Mouse (Mus musculus) neural tube, embryonic 12.5 days (tissue): ENCODE results near the gene Pparg. TPM values are rescaled to one million over a fixed set of nuclear protein-coding genes. Genes with fewer than 3 reads are reported as not detected.

Experiments
- ATAC-seq: fragments of 200-750 bp; cut with Nextera tagmentation; 2 replicates; pipeline ENCODE4 v1.8.0; 2017; ENCODE audit warnings: low read depth, mild to moderate bottlenecking, moderate TSS enrichment, moderate library complexity; ENCODE audit not compliant: low FRiP score
- H3K27ac ChIP-seq: fragments of 300-500 bp; sonication (generic); 2 replicates; pipeline ENCODE4 v1.5.1; 2016
- H3K27me3 ChIP-seq: fragments of 300-500 bp; sonication (generic); replicated peaks from 2 replicates; pipeline ENCODE4 v1.6.1; 2016; ENCODE audit warnings: mild to moderate bottlenecking
- H3K36me3 ChIP-seq: fragments of 300-500 bp; sonication (generic); 2 replicates; pipeline ENCODE4 v1.6.1; 2016; ENCODE audit warnings: mild to moderate bottlenecking
- H3K4me1 ChIP-seq: fragments of 300-500 bp; sonication (generic); 2 replicates; pipeline ENCODE4 v1.6.1; 2016
- H3K4me2 ChIP-seq: fragments of 300-500 bp; sonication (generic); replicated peaks from 2 replicates; pipeline ENCODE4 v1.6.1; 2016; ENCODE audit warnings: mild to moderate bottlenecking
- H3K4me3 ChIP-seq: fragments of 300-500 bp; sonication (generic); 2 replicates; pipeline ENCODE4 v1.5.1; 2016
- H3K9ac ChIP-seq: fragments of 300-500 bp; sonication (generic); 2 replicates; pipeline ENCODE4 v1.6.1; 2016; ENCODE audit warnings: mild to moderate bottlenecking
- H3K9me3 ChIP-seq: fragments of 300-500 bp; sonication (generic); 2 replicates; pipeline ENCODE4 v1.6.1; 2016; ENCODE audit warnings: mild to moderate bottlenecking
- WGBS: fragments of 180-500 bp; shearing (Covaris S2); methylation state at CpG from one replicate; pipeline ENCODE4 v1.1.7; 2016; 5-methylcytosine and 5-hydroxymethylcytosine counted together
- polyA plus RNA-seq: library from polyadenylated mRNA; unstranded; fragments of >200 nt; fragmentation: Nextera tagmentation; extraction: Ambion mirVana; gene quantifications from 2 replicates; pipeline ENCODE4 v1.2.1, GENCODE M21; 2016

Gene Pparg
- polyA plus RNA-seq, 1 experiment from 2014 or later: 0.80 TPM

DNA sequence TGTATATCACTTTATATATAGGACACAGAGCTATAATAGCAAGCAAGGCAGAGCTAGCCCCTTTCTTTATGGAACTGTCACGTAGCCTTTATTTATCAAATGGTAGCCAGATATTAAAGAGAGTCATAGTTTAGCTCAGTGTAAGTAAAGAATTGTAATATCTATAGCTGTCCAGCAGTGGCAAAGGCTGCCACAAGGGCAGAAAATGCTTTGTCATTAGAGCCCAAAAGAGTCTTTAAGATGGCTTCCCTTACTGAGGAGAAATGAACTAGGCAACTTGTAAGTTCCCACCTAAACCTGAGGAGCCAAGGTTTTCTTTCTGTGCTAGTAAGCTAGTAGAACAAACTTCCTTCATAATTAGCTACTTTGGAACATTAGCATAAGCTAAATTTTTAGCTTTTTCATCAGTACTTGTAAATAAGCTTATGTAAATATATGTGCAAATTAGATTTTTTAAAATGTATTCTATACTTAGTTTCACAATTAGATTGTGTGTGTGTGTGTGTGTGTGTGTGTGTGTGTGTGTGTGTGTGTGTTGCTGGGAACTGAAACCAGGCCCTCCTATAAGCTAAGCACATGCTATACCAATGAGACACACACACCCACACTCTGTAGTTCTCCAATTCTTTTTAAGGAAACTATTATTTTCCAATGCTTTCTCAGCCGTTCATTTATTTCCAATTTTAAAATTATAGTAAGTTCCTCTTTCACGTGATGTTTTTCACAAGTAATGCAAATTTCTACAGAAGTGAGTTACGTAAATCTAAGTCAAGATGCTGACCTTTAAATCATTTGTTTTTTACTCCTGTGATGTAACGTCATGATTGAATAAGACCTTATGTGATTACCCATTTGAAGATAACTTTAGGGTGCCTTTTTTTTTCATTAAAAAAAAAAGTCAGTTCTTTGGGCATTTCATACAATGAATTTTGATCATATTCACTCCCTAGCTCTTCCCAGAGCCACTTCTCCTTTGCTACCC, 14.4 kb downstream of the Pparg start:
- ATAC-seq: no peak
- no peak overlapping the region for H3K4me2 ChIP-seq
- 85% methylated on average over 5 of the region's 5 CpGs for WGBS
- no peaks in the 10 kb centered on the region for H3K36me3 ChIP-seq
- H3K27me3 ChIP-seq: no peaks in the 10 kb centered on the region
- H3K9me3 ChIP-seq: no peaks in the 10 kb centered on the region
- H3K4me3 ChIP-seq: no peak overlapping the region
- H3K9ac ChIP-seq: no peak overlapping the region
- no peak overlapping the region for H3K27ac ChIP-seq
- no peaks in the 10 kb centered on the region for H3K4me1 ChIP-seq

DNA sequence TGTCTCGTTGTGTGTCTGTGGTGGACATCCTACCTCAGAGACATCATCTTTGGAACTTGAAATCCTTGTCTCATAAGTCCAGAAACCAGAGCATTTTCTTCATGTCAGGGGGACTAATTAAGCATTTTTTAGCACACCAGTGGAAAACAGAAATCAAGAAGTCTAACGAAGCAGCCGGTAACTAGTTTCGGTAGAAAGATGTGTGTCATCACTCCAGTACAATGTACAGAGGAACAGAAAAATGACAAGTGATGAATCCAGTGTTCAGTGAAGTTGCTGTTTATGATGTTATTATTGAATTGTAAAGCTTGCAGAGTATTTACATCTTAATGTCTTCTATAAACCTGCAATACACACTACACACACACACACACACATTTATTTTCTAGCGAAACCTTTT, 19.8 kb downstream of the Pparg start:
- no peak overlapping the region for H3K9ac ChIP-seq
- no peaks in the 10 kb centered on the region for H3K36me3 ChIP-seq
- ATAC-seq: no peak
- WGBS: 94% methylated on average over 5 of the region's 5 CpGs
- no peak overlapping the region for H3K4me2 ChIP-seq
- no peaks in the 10 kb centered on the region for H3K9me3 ChIP-seq
- H3K27ac ChIP-seq: no peak overlapping the region
- no peaks in the 10 kb centered on the region for H3K27me3 ChIP-seq
- H3K4me1 ChIP-seq: no peaks in the 10 kb centered on the region
- H3K4me3 ChIP-seq: no peak overlapping the region

DNA sequence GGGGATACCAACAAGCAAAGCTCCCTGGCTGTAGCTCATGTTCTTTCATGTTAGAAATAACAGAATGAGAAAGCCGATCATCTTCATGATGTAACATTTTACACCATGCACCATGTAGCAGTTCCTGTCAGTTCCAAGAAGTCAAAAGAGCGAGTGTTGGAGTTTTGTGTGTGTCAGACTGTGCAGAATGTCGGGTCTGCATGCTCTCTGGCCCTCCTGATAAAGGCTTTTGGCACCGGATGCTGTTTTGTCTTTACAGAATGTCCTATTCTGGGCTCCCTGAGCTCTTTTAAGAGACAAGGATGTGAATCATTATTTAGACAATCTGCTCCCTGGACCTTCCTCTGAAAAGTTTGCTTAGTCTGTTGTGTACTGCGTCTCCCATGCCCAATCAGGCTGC, 22.0 kb downstream of the Pparg start:
- Histone ChIP-seq H3K4me1 (no peaks in the 10 kb centered on the region), H3K4me2 (no peak overlapping the region), H3K4me3 (no peak overlapping the region), H3K9ac (no peak overlapping the region), H3K36me3 (no peaks in the 10 kb centered on the region), H3K27me3 (no peaks in the 10 kb centered on the region), H3K27ac (no peak overlapping the region), H3K9me3 (no peaks in the 10 kb centered on the region)
- ATAC-seq: no peak
- 86% methylated on average over 5 of the region's 5 CpGs for WGBS

DNA sequence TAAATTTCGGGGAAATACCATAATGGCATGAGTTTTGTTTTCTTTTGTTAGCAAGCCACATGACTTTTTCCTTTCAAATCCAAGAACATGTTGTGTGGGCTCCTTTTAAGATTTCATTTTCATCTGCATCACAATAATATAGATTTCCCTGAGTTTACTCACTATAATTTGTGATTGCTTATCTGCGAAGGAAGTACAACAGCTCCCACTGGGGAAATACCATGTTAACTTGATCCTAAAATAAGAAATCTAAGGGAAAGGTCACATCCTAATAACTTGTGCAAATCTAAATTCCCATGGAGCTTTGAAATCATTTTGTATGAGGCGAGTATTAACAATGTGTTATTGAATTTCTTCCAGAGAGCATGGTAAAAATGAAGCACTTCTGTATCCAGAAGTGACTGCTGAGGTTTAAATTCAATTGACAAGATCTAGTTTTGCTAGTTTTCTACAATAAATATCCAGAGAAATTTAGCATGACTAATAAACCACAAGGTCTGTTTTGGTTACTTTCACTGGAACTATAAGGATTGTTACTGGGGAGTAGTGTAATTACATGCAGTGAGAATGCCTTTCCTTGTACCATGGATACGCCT, 29.3 kb downstream of the Pparg start:
- 76% methylated on average over 4 of the region's 4 CpGs for WGBS
- no peak overlapping the region for H3K9ac ChIP-seq

DNA sequence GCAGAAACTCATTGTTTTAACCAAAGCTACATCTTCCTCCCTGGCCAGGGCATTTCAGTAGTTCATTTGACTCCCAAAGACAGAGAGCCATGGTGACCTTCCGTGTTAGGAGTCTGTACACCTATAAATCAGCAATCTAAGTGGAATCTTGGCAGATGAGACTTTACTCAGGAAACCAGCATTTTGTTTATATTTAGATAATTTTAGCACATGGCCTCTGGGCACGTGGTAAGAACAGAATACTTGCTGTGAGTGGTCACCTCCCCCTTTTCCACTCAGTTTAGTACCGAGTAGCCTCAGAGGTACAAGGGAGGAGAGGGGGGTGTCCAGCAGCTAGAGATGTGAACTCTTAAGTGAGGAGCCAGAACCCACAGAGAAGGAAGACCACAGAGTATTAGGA, 36.2 kb downstream of the Pparg start:
- Histone ChIP-seq H3K4me3 (no peak overlapping the region), H3K9ac (no peak overlapping the region), H3K36me3 (no peaks in the 10 kb centered on the region), H3K4me1 (no peaks in the 10 kb centered on the region), H3K27me3 (no peaks in the 10 kb centered on the region), H3K27ac (no peak overlapping the region), H3K4me2 (no peak overlapping the region), H3K9me3 (no peaks in the 10 kb centered on the region)
- no peak for ATAC-seq
- 66% methylated on average over 3 of the region's 3 CpGs for WGBS

More for the DNA sequence above, 29.3 kb downstream of the Pparg start:
- no peak overlapping the region for H3K4me3 ChIP-seq
- no peaks in the 10 kb centered on the region for H3K9me3 ChIP-seq
- H3K4me1 ChIP-seq: no peaks in the 10 kb centered on the region
- no peak overlapping the region for H3K4me2 ChIP-seq
- ATAC-seq: no peak
- H3K27me3 ChIP-seq: no peaks in the 10 kb centered on the region
- no peaks in the 10 kb centered on the region for H3K36me3 ChIP-seq
- no peak overlapping the region for H3K27ac ChIP-seq

DNA sequence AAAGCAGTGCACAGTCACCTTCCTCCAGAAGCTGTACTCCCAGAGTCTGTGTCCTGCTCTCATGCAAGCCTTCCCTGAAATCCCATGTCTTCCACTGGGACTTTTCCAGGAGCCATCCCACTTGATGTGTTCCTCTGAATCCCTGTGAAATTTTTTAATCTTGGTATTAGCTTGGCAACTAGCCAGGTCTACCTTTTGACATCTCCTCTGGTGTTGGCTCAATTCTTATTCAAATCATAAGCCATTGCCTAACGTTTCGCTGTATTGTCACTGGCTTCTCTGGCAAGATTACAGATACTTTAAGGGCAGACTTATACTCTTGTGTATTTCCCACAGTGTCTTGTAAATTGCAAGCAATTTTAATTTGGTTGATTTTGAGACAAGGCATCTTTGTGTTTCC, 43.6 kb downstream of the Pparg start:
- no peak overlapping the region for H3K9ac ChIP-seq
- H3K4me3 ChIP-seq: no peak overlapping the region
- H3K9me3 ChIP-seq: no peaks in the 10 kb centered on the region
- no peak for ATAC-seq
- H3K27me3 ChIP-seq: no peaks in the 10 kb centered on the region
- 73% methylated on average over 2 of the region's 2 CpGs for WGBS
- H3K4me2 ChIP-seq: no peak overlapping the region
- H3K4me1 ChIP-seq: no peaks in the 10 kb centered on the region
- no peaks in the 10 kb centered on the region for H3K36me3 ChIP-seq
- no peak overlapping the region for H3K27ac ChIP-seq

DNA sequence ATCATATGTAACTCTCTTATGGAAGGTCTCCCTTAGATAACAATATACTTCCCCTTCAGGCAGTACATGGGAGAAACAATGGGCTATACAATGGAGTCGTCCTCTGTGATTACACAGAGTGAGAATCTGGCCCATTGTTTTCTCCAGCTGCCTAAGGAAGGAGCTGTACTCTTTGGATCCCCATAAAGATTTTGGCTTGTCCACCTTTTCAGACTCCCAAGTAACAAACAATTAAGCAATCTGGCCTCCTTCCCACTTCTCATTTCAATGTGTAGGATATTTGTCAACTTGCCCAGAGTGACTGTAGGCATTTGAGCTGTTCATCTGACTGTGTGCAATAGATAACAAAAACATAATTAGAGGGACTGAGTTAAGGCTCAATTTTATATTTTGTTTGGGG, 50.7 kb downstream of the Pparg start:
- H3K9ac ChIP-seq: no peak overlapping the region
- no peaks in the 10 kb centered on the region for H3K9me3 ChIP-seq
- H3K4me2 ChIP-seq: no peak overlapping the region
- no peak overlapping the region for H3K27ac ChIP-seq
- WGBS: 13% methylated on average over 1 of the region's 1 CpGs
- no peaks in the 10 kb centered on the region for H3K4me1 ChIP-seq
- no peaks in the 10 kb centered on the region for H3K27me3 ChIP-seq
- H3K4me3 ChIP-seq: no peak overlapping the region
- no peak for ATAC-seq
- H3K36me3 ChIP-seq: no peaks in the 10 kb centered on the region

DNA sequence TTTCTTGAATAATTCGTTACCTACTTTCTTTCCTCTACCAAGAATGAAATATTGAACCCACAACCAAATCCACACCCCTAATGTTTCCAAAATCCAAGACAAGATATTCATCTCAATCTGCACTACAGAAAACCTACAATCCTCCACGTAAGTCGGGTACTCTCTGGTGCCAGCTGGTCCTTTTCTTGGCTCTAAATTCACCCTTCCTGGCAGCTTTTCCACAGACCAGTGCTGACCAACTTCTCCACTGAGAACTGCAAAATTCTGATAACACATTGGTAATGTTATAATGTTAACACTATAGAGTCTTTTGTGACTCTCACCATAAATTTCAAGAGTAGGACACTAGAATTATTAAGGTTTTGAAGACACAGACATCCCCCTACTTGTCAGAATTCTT, 57.4 kb downstream of the Pparg start:
- no peak overlapping the region for H3K27ac ChIP-seq
- no peaks in the 10 kb centered on the region for H3K36me3 ChIP-seq
- WGBS: 93% methylated on average over 3 of the region's 3 CpGs
- no peak overlapping the region for H3K4me3 ChIP-seq
- no peaks in the 10 kb centered on the region for H3K4me1 ChIP-seq
- H3K27me3 ChIP-seq: no peaks in the 10 kb centered on the region
- no peak overlapping the region for H3K9ac ChIP-seq
- ATAC-seq: no peak
- H3K9me3 ChIP-seq: no peaks in the 10 kb centered on the region
- H3K4me2 ChIP-seq: no peak overlapping the region

DNA sequence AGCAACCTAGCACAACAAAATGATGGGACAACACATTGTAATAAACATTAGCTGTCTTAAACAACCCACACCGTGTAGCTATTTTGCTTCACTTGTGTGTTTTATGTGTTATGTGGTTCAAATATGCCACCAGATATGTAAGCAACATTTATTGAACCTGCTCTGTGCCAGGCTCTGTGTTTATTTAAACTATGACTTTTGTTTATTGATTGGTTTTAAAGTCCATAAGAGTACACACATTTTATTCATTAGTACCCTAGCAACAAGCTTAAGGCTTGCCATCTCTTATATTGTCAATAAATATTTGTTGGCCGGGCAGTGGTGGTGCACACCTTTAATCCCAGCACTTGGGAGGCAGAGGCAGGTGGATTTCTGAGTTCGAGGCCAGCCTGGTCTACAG, 58.2 kb downstream of the Pparg start:
- H3K4me3 ChIP-seq: no peak overlapping the region
- no peaks in the 10 kb centered on the region for H3K4me1 ChIP-seq
- H3K27me3 ChIP-seq: no peaks in the 10 kb centered on the region
- no peak overlapping the region for H3K27ac ChIP-seq
- WGBS: 89% methylated on average over 3 of the region's 3 CpGs
- H3K9me3 ChIP-seq: no peaks in the 10 kb centered on the region
- ATAC-seq: no peak
- no peak overlapping the region for H3K4me2 ChIP-seq
- no peaks in the 10 kb centered on the region for H3K36me3 ChIP-seq
- no peak overlapping the region for H3K9ac ChIP-seq

DNA sequence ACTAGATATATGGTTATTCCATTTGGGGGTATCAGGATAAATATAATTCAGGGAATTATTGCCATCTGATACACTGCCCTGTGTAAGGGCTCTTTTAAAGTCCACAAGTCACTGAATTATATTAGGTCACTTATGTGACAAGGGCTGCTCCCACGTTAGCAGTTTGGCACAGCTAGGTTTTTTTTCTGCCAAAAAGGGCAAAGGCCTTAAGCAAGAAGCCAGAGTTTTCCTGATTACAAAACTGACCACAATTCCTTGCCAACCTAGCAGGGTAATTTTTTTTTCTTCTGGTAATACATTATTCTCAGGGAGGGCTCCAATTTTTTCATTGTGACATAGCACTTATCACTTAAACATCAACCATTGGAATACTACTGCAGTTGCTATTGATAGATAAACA, 60.2 kb downstream of the Pparg start:
- H3K4me2 ChIP-seq: no peak overlapping the region
- H3K27ac ChIP-seq: no peak overlapping the region
- 59% methylated on average over 1 of the region's 1 CpGs for WGBS
- no peaks in the 10 kb centered on the region for H3K4me1 ChIP-seq
- H3K27me3 ChIP-seq: no peaks in the 10 kb centered on the region
- H3K9me3 ChIP-seq: no peaks in the 10 kb centered on the region
- H3K36me3 ChIP-seq: no peaks in the 10 kb centered on the region
- no peak overlapping the region for H3K4me3 ChIP-seq
- no peak for ATAC-seq
- H3K9ac ChIP-seq: no peak overlapping the region

DNA sequence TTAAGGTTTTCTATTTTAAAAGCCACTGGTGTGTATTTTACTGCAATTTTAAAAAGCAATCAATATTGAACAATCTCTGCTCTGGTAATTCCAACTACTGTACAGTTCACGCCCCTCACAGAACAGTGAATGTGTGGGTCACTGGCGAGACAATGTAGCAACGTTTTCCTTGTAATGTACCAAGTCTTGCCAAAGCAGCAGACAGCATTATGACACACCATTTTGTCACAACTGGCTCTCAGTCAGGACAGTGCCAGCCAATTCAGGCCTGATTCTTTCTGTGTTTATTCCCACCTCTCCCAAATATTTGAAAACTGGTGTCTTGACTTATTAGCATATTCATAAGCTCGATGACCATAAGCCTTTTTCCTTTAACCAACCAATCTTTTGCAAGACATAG, 60.9 kb downstream of the Pparg start:
- H3K4me1 ChIP-seq: no peaks in the 10 kb centered on the region
- H3K27ac ChIP-seq: no peak overlapping the region
- ATAC-seq: no peak
- no peaks in the 10 kb centered on the region for H3K9me3 ChIP-seq
- H3K27me3 ChIP-seq: no peaks in the 10 kb centered on the region
- WGBS: 84% methylated on average over 4 of the region's 4 CpGs
- no peak overlapping the region for H3K9ac ChIP-seq
- H3K4me3 ChIP-seq: no peak overlapping the region
- H3K36me3 ChIP-seq: no peaks in the 10 kb centered on the region
- no peak overlapping the region for H3K4me2 ChIP-seq

DNA sequence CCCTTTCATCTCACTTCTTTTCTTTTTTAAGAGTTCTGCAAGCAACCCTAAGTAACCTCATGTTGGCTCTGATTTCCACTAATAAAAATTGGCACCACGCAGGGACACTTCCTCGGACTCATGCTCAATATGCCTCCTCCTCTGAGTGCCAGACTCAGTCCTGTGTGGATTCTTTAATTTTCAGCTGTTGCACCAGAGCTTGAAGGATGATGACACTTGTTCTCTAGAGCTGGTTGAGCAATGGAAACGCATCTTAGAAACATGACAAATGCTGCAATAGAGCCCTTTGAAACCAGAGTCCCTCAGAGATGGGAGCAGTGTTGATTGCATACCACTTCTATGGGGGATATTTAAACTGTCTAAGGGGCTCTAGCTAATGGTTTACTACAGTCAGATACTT, 63.7 kb downstream of the Pparg start:
- no peaks in the 10 kb centered on the region for H3K27me3 ChIP-seq
- no peaks in the 10 kb centered on the region for H3K4me1 ChIP-seq
- H3K4me2 ChIP-seq: no peak overlapping the region
- H3K27ac ChIP-seq: no peak overlapping the region
- WGBS: 87% methylated on average over 3 of the region's 3 CpGs
- H3K9me3 ChIP-seq: no peaks in the 10 kb centered on the region
- no peak for ATAC-seq
- H3K4me3 ChIP-seq: no peak overlapping the region
- no peaks in the 10 kb centered on the region for H3K36me3 ChIP-seq
- no peak overlapping the region for H3K9ac ChIP-seq

DNA sequence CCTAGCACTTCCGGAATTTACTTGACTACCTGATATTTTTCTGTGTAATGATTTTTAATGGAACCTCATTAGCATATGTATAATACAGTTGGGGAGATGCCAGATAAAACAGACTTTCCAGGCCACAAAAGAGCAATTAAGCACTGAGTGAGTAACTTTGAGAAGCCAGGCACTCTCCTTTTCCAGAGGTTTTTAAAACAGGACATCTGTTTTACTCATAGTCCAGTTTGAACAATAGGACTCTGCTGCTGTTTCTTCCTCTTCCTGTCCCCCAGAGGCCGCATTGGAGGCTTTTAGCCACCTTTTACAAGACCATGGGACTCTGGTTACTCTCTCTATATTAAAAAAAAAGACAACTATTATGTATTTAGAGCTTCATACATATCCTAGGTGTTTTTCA, 72.0 kb downstream of the Pparg start:
- no peak for ATAC-seq
- Histone ChIP-seq H3K36me3 (no peaks in the 10 kb centered on the region), H3K9me3 (no peaks in the 10 kb centered on the region), H3K4me3 (no peak overlapping the region), H3K27me3 (no peaks in the 10 kb centered on the region), H3K4me2 (no peak overlapping the region), H3K4me1 (no peaks in the 10 kb centered on the region), H3K9ac (no peak overlapping the region), H3K27ac (no peak overlapping the region)
- WGBS: 63% methylated on average over 2 of the region's 2 CpGs
